Mouse (Mus musculus) G1E (cell line): ENCODE measurements around the gene Kif3b. TPM values are rescaled to one million over a fixed set of nuclear protein-coding genes. Genes with fewer than 3 reads are reported as not detected.
"Not testable (repeated sequence)": the region's sequence is repeated elsewhere in the genome, so short reads cannot be mapped to it uniquely, and the experiment has no call there.

Experiments used
- ATAC-seq: 2 replicates; pipeline ENCODE4 v1.8.0; 2016; ENCODE audit warnings: mild to moderate bottlenecking; ENCODE audit not compliant: insufficient number of reproducible peaks, poor library complexity, low FRiP score, severe bottlenecking; ENCODE audit errors: extremely low read depth
- DNase-seq: peaks from one replicate; pipeline ENCODE4 v3.0.0; 2012; ENCODE audit warnings: low spot score
- H3K27me3 ChIP-seq: 2 replicates; pipeline ENCODE4 v1.6.1; 2012; ENCODE audit warnings: mild to moderate bottlenecking, low read length, inconsistent platforms; ENCODE audit not compliant: insufficient read depth
- H3K36me3 ChIP-seq: replicated peaks from 2 replicates; pipeline ENCODE3; 2012; ENCODE audit warnings: mild to moderate bottlenecking, inconsistent platforms
- H3K4me1 ChIP-seq: 2 replicates; pipeline ENCODE4 v1.6.1; 2012; ENCODE audit warnings: low read depth, low read length, inconsistent platforms, mixed read lengths; ENCODE audit not compliant: insufficient read depth
- H3K4me3 ChIP-seq: 2 replicates; pipeline ENCODE4 v1.5.1; 2012; ENCODE audit warnings: low read depth, mild to moderate bottlenecking, inconsistent platforms, low read length, moderate library complexity, mixed read lengths
- H3K9me3 ChIP-seq: replicated peaks from 2 replicates; pipeline ENCODE4 v1.6.1; 2012; ENCODE audit warnings: inconsistent platforms
- CTCF ChIP-seq: IDR thresholded peaks from 2 replicates; pipeline ENCODE4 v1.5.1; 2012; ENCODE audit warnings: low read depth, low read length, inconsistent platforms, mixed read lengths
- GATA1 ChIP-seq: IDR thresholded peaks from 2 replicates; pipeline ENCODE4 v1.6.1; 2012; ENCODE audit warnings: borderline replicate concordance, low read length, inconsistent platforms, mixed read lengths
- GATA2 ChIP-seq: IDR thresholded peaks from 2 replicates; pipeline ENCODE4 v1.6.1; 2012; ENCODE audit warnings: low read depth, low read length, inconsistent platforms, borderline replicate concordance
- POLR2AphosphoS5 ChIP-seq: IDR thresholded peaks from 2 replicates; pipeline ENCODE4 v1.6.1; 2012; ENCODE audit warnings: low read depth, low read length, inconsistent platforms; ENCODE audit not compliant: insufficient replicate concordance
- TAL1 ChIP-seq: conservative IDR thresholded peaks from 2 replicates; pipeline ENCODE4 v1.6.1; 2012; ENCODE audit warnings: low read depth, low read length, inconsistent platforms, mixed read lengths
- polyA plus RNA-seq: library from polyadenylated mRNA; stranded (reverse); fragments of >175 nt; gene quantifications from 2 replicates; pipeline ENCODE4 v1.2.3, GENCODE M21; 2012
- total RNA-seq, 2 experiments: library from RNA; stranded (forward) in 1 of 2; stranded (reverse) in 1 of 2; fragments of 200-1000 nt in 1 of 2; fragments of >200 nt in 1 of 2; fragmentation: Nextera tagmentation in 1 of 2; gene quantifications; 2 replicates each; pipeline ENCODE4 v1.2.3; 2014 to 2017

The Kif3b gene
- total and polyA plus RNA-seq, 3 experiments, result 3.7 to 26.1 (median 12.9) TPM

- DNase-seq (no peak), ATAC-seq (no peak)
- H3K27me3 ChIP-seq, result no peaks in the 10 kb centered on the region
- H3K4me3 ChIP-seq, result no peak overlapping the region
- TF ChIP-seq CTCF, result no peak
- TF ChIP-seq GATA2, result no peak
- TF ChIP-seq TAL1, result no peak
- no peak for TF ChIP-seq POLR2AphosphoS5
- TF ChIP-seq GATA1, result no peak
- peaks cover 86% of the 10 kb centered on the region for H3K36me3 ChIP-seq
- no peaks in the 10 kb centered on the region for H3K9me3 ChIP-seq
- peaks cover 9% of the 10 kb centered on the region; the same call in 1 of the 2 replicates for H3K4me1 ChIP-seq
These were observed 70.0 kb downstream of the Kif3b start for GRCm38 (mm10) chr2:153361101-153361710.

- not testable (repeated sequence) for H3K27me3 ChIP-seq, DNase-seq, ATAC-seq, H3K4me3 ChIP-seq, H3K9me3 ChIP-seq, H3K4me1 ChIP-seq
- peaks cover 87% of the 10 kb centered on the region for H3K36me3 ChIP-seq
These were observed 73.3 kb downstream of the Kif3b start for GRCm38 (mm10) chr2:153364531-153364930.

DNA sequence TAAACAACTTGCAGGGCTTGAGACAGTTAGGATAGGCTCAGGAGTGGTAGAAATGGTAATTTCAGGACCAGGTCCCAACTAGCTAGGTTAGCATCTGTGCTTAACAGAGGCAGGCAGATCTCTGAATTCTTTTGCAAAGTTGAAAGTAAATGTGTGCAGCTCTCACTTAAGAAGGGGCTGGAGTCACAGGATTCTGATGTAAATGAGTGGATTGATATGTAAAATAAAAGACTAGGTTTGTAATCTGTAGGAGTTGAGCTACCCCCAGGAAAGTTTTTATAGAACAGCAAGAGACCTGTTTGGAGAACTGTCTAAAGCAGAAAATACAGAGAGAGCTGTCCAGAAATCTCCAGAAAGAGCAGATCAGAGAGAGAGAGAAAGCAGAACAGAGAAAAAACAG lies 79.7 kb downstream of the Kif3b start:
- TF ChIP-seq CTCF (no peak), GATA1 (no peak), TAL1 (no peak), POLR2AphosphoS5 (no peak), GATA2 (no peak)
- Histone ChIP-seq H3K4me1 (peaks cover 8% of the 10 kb centered on the region), H3K36me3 (peaks cover 80% of the 10 kb centered on the region), H3K4me3 (no peak overlapping the region), H3K9me3 (no peaks in the 10 kb centered on the region), H3K27me3 (no peaks in the 10 kb centered on the region)
- DNase-seq (no peak), ATAC-seq (no peak)

- Histone ChIP-seq H3K27me3 (no peaks in the 10 kb centered on the region), H3K4me1 (peaks cover 31% of the 10 kb centered on the region), H3K9me3 (no peaks in the 10 kb centered on the region), H3K4me3 (no peak overlapping the region), H3K36me3 (peaks cover 77% of the 10 kb centered on the region)
- DNase-seq (no peak), ATAC-seq (no peak)
- TF ChIP-seq GATA2, result no peak
- TF ChIP-seq TAL1, result no peak
- no peak for TF ChIP-seq GATA1
- no peak for TF ChIP-seq CTCF
- no peak for TF ChIP-seq POLR2AphosphoS5
These were observed 84.2 kb downstream of the Kif3b start for GRCm38 (mm10) chr2:153375380-153375779.

DNA sequence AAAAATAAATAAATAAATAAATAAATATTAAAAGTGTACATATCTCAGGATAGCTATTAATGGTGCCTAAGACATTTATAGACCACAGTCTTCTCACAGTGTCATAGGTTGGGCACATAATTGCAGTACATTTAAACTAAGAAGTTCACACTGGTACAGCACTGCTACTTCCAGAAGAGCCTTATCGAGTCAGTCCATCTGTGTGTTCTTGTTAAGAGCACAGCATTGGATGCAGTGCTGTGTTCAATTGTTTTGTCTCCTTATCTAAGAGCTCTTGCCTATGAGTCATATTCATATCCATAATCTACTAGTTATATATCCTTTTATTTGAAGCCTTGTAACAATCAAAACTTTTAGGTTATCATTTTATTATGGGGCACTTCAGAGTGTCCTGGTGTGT lies 89.3 kb downstream of the Kif3b start:
- Histone ChIP-seq H3K36me3 (peaks cover 83% of the 10 kb centered on the region), H3K9me3 (no peaks in the 10 kb centered on the region), H3K4me1 (peaks cover 24% of the 10 kb centered on the region), H3K27me3 (no peaks in the 10 kb centered on the region), H3K4me3 (no peak overlapping the region)
- TF ChIP-seq TAL1 (no peak), GATA1 (no peak), POLR2AphosphoS5 (no peak), CTCF (no peak), GATA2 (no peak)
- DNase-seq (peak; percentile 9), ATAC-seq (peak; percentile 85)

Other genes starting within 250 kb of the Kif3b start
- not detected in 2 replicates for gene Ccm2l, start 225.5 kb upstream of the Kif3b start, total RNA-seq (2014; fragmentation: Nextera tagmentation)
- 0.11 TPM in 1 of 2 replicates, not detected in the other for gene Ccm2l, start 225.5 kb upstream of the Kif3b start, total RNA-seq (2017)
- not detected in 2 replicates for gene Ccm2l, start 225.5 kb upstream of the Kif3b start, polyA plus RNA-seq
- gene Hck, start 182.9 kb upstream of the Kif3b start, total RNA-seq (2014; fragmentation: Nextera tagmentation), result not detected in 2 replicates
- 0.05 TPM in 1 of 2 replicates, not detected in the other for gene Hck, start 182.9 kb upstream of the Kif3b start, total RNA-seq (2017)
- not detected in 2 replicates for gene Hck, start 182.9 kb upstream of the Kif3b start, polyA plus RNA-seq
- 90.5 and 109 TPM in 2 replicates for gene Tm9sf4, start 130.1 kb upstream of the Kif3b start, total RNA-seq (2014; fragmentation: Nextera tagmentation)
- 42.9 and 46.8 TPM in 2 replicates for gene Tm9sf4, start 130.1 kb upstream of the Kif3b start, total RNA-seq (2017)
- 27.9 and 35.2 TPM in 2 replicates for gene Tm9sf4, start 130.1 kb upstream of the Kif3b start, polyA plus RNA-seq
- gene Tspyl3, start 66.0 kb upstream of the Kif3b start, total RNA-seq (2014; fragmentation: Nextera tagmentation), result 1.1 TPM in 1 of 2 replicates, not detected in the other
- 0.23 and 0.27 TPM in 2 replicates for gene Tspyl3, start 66.0 kb upstream of the Kif3b start, total RNA-seq (2017)
- gene Tspyl3, start 66.0 kb upstream of the Kif3b start, polyA plus RNA-seq, result 0.27 and 0.32 TPM in 2 replicates
- gene Plagl2, start 50.0 kb upstream of the Kif3b start, total RNA-seq (2014; fragmentation: Nextera tagmentation), result 106 and 108 TPM in 2 replicates
- 11.0 and 12.5 TPM in 2 replicates for gene Plagl2, start 50.0 kb upstream of the Kif3b start, total RNA-seq (2017)
- 27.5 and 35.9 TPM in 2 replicates for gene Plagl2, start 50.0 kb upstream of the Kif3b start, polyA plus RNA-seq
- gene Pofut1, start 49.9 kb upstream of the Kif3b start, total RNA-seq (2014; fragmentation: Nextera tagmentation), result 26.5 and 33.7 TPM in 2 replicates
- gene Pofut1, start 49.9 kb upstream of the Kif3b start, total RNA-seq (2017), result 29.5 and 30.0 TPM in 2 replicates
- gene Pofut1, start 49.9 kb upstream of the Kif3b start, polyA plus RNA-seq, result 11.2 and 12.8 TPM in 2 replicates
- 50.0 and 51.9 TPM in 2 replicates for gene Asxl1, start 54.4 kb downstream of the Kif3b start, total RNA-seq (2014; fragmentation: Nextera tagmentation)
- 45.8 and 54.3 TPM in 2 replicates for gene Asxl1, start 54.4 kb downstream of the Kif3b start, total RNA-seq (2017)
- 16.8 and 17.4 TPM in 2 replicates for gene Asxl1, start 54.4 kb downstream of the Kif3b start, polyA plus RNA-seq
- gene 4930404H24Rik, start 201.4 kb downstream of the Kif3b start, total RNA-seq (2014; fragmentation: Nextera tagmentation), result not detected in 2 replicates
- not detected in 2 replicates for gene 4930404H24Rik, start 201.4 kb downstream of the Kif3b start, total RNA-seq (2017)
- not detected in 2 replicates for gene 4930404H24Rik, start 201.4 kb downstream of the Kif3b start, polyA plus RNA-seq
- gene Nol4l, start 238.6 kb downstream of the Kif3b start, total RNA-seq (2014; fragmentation: Nextera tagmentation), result 39.2 and 45.3 TPM in 2 replicates
- 13.5 and 13.9 TPM in 2 replicates for gene Nol4l, start 238.6 kb downstream of the Kif3b start, total RNA-seq (2017)
- gene Nol4l, start 238.6 kb downstream of the Kif3b start, polyA plus RNA-seq, result 19.8 and 23.4 TPM in 2 replicates